Mouse (Mus musculus): ENCODE results near the gene Mturn. TPM values are rescaled to one million over a fixed set of nuclear protein-coding genes. Genes with fewer than 3 reads are reported as not detected.

Mturn gene
- polyA plus RNA-seq, 1 experiment, result 14.8 TPM

DNA sequence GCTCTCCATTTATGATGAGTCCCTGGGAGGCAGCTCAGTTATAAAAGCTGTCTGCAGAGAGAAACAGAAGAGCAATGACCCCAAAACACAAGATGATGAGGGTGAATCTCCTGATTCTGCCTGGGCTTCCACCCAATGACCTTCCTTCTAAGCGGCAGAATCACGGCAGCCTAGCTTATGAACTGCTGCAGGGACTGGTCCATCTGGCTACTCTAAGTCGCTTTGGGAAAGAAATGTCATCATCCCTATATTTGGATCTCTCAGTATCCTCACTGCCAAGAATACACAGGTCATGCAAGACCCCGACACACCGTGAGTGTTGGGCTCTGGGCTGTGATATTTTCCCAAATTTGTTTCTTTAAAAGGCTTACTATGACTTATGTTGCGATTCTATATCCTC lies 11.6 kb upstream of the Mturn start:
- Histone ChIP-seq H3K4me3 (ENCODE audit: control insufficient read depth, insufficient read depth, low read length) (no peak overlapping the region), H3K27ac (ENCODE audit: control insufficient read depth, insufficient read depth, low read length) (no peak overlapping the region), H3K27me3 (ENCODE audit: control insufficient read depth, insufficient read depth, low read length) (no peaks in the 10 kb centered on the region), H3K36me3 (ENCODE audit: control insufficient read depth, insufficient read depth, low read length) (no peaks in the 10 kb centered on the region), H3K4me1 (replicated peaks; ENCODE audit: control insufficient read depth, insufficient read depth, low read length) (no peaks in the 10 kb centered on the region)
- WGBS, result 94% methylated on average over 6 of the region's 6 CpGs
- no peak for DNase-seq
- TF ChIP-seq POLR2A (IDR thresholded peaks at IDR 0.05; ENCODE audit: control insufficient read depth, extremely low read depth, insufficient read depth, low read length, poor library complexity), result no peak
- TF ChIP-seq CTCF (IDR thresholded peaks at IDR 0.05; ENCODE audit: borderline replicate concordance, control insufficient read depth, extremely low read depth, insufficient read depth, low read length, poor library complexity), result no peak

DNA sequence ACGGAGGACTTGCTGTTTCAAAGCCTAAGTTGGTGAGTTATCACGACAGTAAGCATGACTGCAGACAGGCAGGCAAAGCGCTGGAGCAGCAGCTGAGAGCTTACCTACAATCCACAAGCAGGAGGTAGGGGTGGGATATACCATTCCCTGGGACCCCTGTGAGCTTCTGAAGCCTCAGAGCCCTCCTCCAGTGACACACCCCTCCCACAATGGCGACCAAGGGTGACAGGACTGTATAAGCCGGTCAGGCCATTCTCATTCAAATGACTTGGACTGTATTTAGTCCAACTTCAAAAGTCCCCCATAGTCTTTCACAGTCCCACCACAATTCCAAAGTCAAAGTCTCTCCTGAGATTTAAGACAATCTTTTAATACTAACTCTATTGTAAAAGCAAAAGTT lies 8.5 kb upstream of the Mturn start:
- H3K36me3 ChIP-seq (ENCODE audit: control insufficient read depth, insufficient read depth, low read length), result no peaks in the 10 kb centered on the region
- no peak for TF ChIP-seq POLR2A (IDR thresholded peaks at IDR 0.05; ENCODE audit: control insufficient read depth, extremely low read depth, insufficient read depth, low read length, poor library complexity)
- TF ChIP-seq CTCF (IDR thresholded peaks at IDR 0.05; ENCODE audit: borderline replicate concordance, control insufficient read depth, extremely low read depth, insufficient read depth, low read length, poor library complexity), result no peak
- no peaks in the 10 kb centered on the region for H3K27me3 ChIP-seq (ENCODE audit: control insufficient read depth, insufficient read depth, low read length)
- DNase-seq, result no peak
- no peak overlapping the region for H3K4me3 ChIP-seq (ENCODE audit: control insufficient read depth, insufficient read depth, low read length)
- H3K4me1 ChIP-seq (replicated peaks; ENCODE audit: control insufficient read depth, insufficient read depth, low read length), result no peaks in the 10 kb centered on the region
- WGBS, result 78% methylated on average over 5 of the region's 5 CpGs
- no peak overlapping the region for H3K27ac ChIP-seq (ENCODE audit: control insufficient read depth, insufficient read depth, low read length)

- Histone ChIP-seq H3K27me3 (ENCODE audit: control insufficient read depth, insufficient read depth, low read length) (no peaks in the 10 kb centered on the region; the same call in 1 of the 2 replicates), H3K4me3 (ENCODE audit: control insufficient read depth, insufficient read depth, low read length) (no peak overlapping the region), H3K27ac (ENCODE audit: control insufficient read depth, insufficient read depth, low read length) (no peak overlapping the region), H3K36me3 (ENCODE audit: control insufficient read depth, insufficient read depth, low read length) (no peaks in the 10 kb centered on the region), H3K4me1 (replicated peaks; ENCODE audit: control insufficient read depth, insufficient read depth, low read length) (peaks cover 16% of the 10 kb centered on the region)
- 89% methylated on average over 5 of the region's 5 CpGs for WGBS
- DNase-seq, result no peak
- TF ChIP-seq POLR2A (IDR thresholded peaks at IDR 0.05; ENCODE audit: control insufficient read depth, extremely low read depth, insufficient read depth, low read length, poor library complexity), result no peak
- no peak for TF ChIP-seq CTCF (IDR thresholded peaks at IDR 0.05; ENCODE audit: borderline replicate concordance, control insufficient read depth, extremely low read depth, insufficient read depth, low read length, poor library complexity)
These were observed 1.7 kb upstream of the Mturn start for GRCm38 (mm10) chr6:54679686-54680085.

DNA sequence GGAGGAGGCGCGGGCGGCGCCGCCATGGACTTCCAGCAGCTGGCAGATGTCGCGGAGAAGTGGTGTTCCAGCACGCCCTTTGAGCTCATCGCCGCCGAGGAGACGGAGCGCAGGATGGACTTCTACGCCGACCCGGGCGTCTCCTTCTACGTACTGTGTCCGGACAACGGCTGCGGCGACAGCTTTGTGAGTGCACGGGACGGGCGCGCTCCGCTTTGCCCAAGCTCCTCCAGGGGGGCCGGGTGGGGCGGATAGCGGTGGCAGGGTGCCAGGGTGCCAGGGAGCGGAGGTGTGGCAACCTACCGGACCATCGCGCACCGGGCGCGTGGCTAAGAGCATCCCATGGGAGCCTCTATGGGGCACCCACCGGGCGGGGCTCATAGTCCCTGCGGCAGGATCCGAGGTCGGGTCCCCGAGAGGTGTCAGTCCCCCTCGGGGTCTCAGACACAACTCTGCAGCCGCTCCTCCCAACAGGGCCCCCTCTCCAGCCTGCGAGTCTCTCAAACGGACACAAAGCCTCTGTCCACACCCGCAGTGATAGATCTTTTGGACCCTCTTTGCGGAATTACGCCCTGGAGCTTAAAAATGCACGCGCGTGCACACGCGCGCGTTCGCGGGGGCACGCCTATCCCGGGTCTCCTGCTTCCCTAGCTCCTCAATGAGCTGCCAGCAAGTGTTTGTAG lies 463 bp downstream of the Mturn start:
- 2% methylated on average over 61 of the region's 61 CpGs for WGBS
- H3K4me3 ChIP-seq (ENCODE audit: control insufficient read depth, insufficient read depth, low read length), result peak overlapping the region; percentile 67
- H3K27ac ChIP-seq (ENCODE audit: control insufficient read depth, insufficient read depth, low read length), result no peak overlapping the region
- peaks cover 25% of the 10 kb centered on the region for H3K4me1 ChIP-seq (replicated peaks; ENCODE audit: control insufficient read depth, insufficient read depth, low read length)
- no peaks in the 10 kb centered on the region; the same call in 1 of the 2 replicates for H3K27me3 ChIP-seq (ENCODE audit: control insufficient read depth, insufficient read depth, low read length)
- no peak for DNase-seq
- H3K36me3 ChIP-seq (ENCODE audit: control insufficient read depth, insufficient read depth, low read length), result no peaks in the 10 kb centered on the region
- no peak for TF ChIP-seq CTCF (IDR thresholded peaks at IDR 0.05; ENCODE audit: borderline replicate concordance, control insufficient read depth, extremely low read depth, insufficient read depth, low read length, poor library complexity)
- peak; percentile 60; the same call in 1 of the 2 replicates for TF ChIP-seq POLR2A (IDR thresholded peaks at IDR 0.05; ENCODE audit: control insufficient read depth, extremely low read depth, insufficient read depth, low read length, poor library complexity)

- no peak for DNase-seq
- 56% methylated on average over 4 of the region's 4 CpGs for WGBS
- H3K27ac ChIP-seq (ENCODE audit: control insufficient read depth, insufficient read depth, low read length), result no peak overlapping the region
- TF ChIP-seq POLR2A (IDR thresholded peaks at IDR 0.05; ENCODE audit: control insufficient read depth, extremely low read depth, insufficient read depth, low read length, poor library complexity) (no peak), CTCF (IDR thresholded peaks at IDR 0.05; ENCODE audit: borderline replicate concordance, control insufficient read depth, extremely low read depth, insufficient read depth, low read length, poor library complexity) (no peak)
- no peaks in the 10 kb centered on the region for H3K36me3 ChIP-seq (ENCODE audit: control insufficient read depth, insufficient read depth, low read length)
- H3K4me3 ChIP-seq (ENCODE audit: control insufficient read depth, insufficient read depth, low read length), result no peak overlapping the region
- no peaks in the 10 kb centered on the region; the same call in 1 of the 2 replicates for H3K27me3 ChIP-seq (ENCODE audit: control insufficient read depth, insufficient read depth, low read length)
- H3K4me1 ChIP-seq (replicated peaks; ENCODE audit: control insufficient read depth, insufficient read depth, low read length), result peaks cover 25% of the 10 kb centered on the region
These were observed 2.7 kb downstream of the Mturn start for GRCm38 (mm10) chr6:54684085-54684484.

GRCm38 (mm10) chr6:54685103-54685502 lies 3.7 kb downstream of the Mturn start:
- peak; percentile 30 for DNase-seq
- Histone ChIP-seq H3K4me1 (replicated peaks; ENCODE audit: control insufficient read depth, insufficient read depth, low read length) (peaks cover 25% of the 10 kb centered on the region), H3K4me3 (ENCODE audit: control insufficient read depth, insufficient read depth, low read length) (no peak overlapping the region), H3K36me3 (ENCODE audit: control insufficient read depth, insufficient read depth, low read length) (no peaks in the 10 kb centered on the region), H3K27me3 (ENCODE audit: control insufficient read depth, insufficient read depth, low read length) (no peaks in the 10 kb centered on the region; the same call in 1 of the 2 replicates), H3K27ac (ENCODE audit: control insufficient read depth, insufficient read depth, low read length) (no peak overlapping the region)
- 7% methylated on average over 5 of the region's 5 CpGs for WGBS
- TF ChIP-seq POLR2A (IDR thresholded peaks at IDR 0.05; ENCODE audit: control insufficient read depth, extremely low read depth, insufficient read depth, low read length, poor library complexity) (no peak), CTCF (IDR thresholded peaks at IDR 0.05; ENCODE audit: borderline replicate concordance, control insufficient read depth, extremely low read depth, insufficient read depth, low read length, poor library complexity) (no peak)
